Mouse (Mus musculus) T-helper 17 cell (primary cell): ENCODE measurements at regions not wholly inside any gene's neighbourhood (a gene's known extent, or its start where the extent isn't known, plus 50 kb on each side); places are given as distances from the start of the nearest gene placed in this dataset.

ENCODE experiments used
- in situ Hi-C, 2 experiments: fragments of 300-600 bp; cut with MboI, MseI; formaldehyde crosslinking; loops; 1 replicate in 1 of 2; 2 replicates in 1 of 2; pipeline ENCODE4 v1.15.1; 2025; ENCODE audit warnings: high pct_unique_total_duplicates in 2 of 2

GRCm38 (mm10) chr2:51073040-51073594 is 75.8 kb downstream of the Rnd3 start:
- in situ Hi-C loops, result no loop called here

GRCm38 (mm10) chr2:51072346-51072885 is 76.5 kb downstream of the Rnd3 start:
- in situ Hi-C loops, result no loop called here

- in situ Hi-C loops, result no loop called here
Observed at GRCm38 (mm10) chr2:51070902-51071301, 78.0 kb downstream of the Rnd3 start.

- in situ Hi-C loops, result no loop called here
Observed at GRCm38 (mm10) chr2:51066423-51066831, 82.5 kb downstream of the Rnd3 start.

GRCm38 (mm10) chr2:51065821-51066220 is 83.1 kb downstream of the Rnd3 start:
- in situ Hi-C loops, result no loop called here

- in situ Hi-C loops, result no loop called here
Observed at GRCm38 (mm10) chr2:51064821-51065220, 84.1 kb downstream of the Rnd3 start.

- in situ Hi-C loops, result no loop called here
Observed at GRCm38 (mm10) chr2:51062049-51062448, 86.9 kb downstream of the Rnd3 start.

GRCm38 (mm10) chr2:51058158-51058557 is 90.8 kb downstream of the Rnd3 start:
- in situ Hi-C loops, result no loop called here

GRCm38 (mm10) chr2:51056141-51056731 is 92.7 kb downstream of the Rnd3 start:
- in situ Hi-C loops, result no loop called here

GRCm38 (mm10) chr2:51055339-51055738 is 93.6 kb downstream of the Rnd3 start:
- in situ Hi-C loops, result no loop called here

- in situ Hi-C loops, result no loop called here
Observed at GRCm38 (mm10) chr2:51049834-51050170, 99.1 kb downstream of the Rnd3 start.

GRCm38 (mm10) chr2:51049101-51049833 is 99.6 kb downstream of the Rnd3 start:
- in situ Hi-C loops, result no loop called here

GRCm38 (mm10) chr2:51047520-51047919 is 101.4 kb downstream of the Rnd3 start:
- in situ Hi-C loops, result no loop called here

- in situ Hi-C loops, result no loop called here
Observed at GRCm38 (mm10) chr2:51045626-51046025, 103.3 kb downstream of the Rnd3 start.

- in situ Hi-C loops, result no loop called here
Observed at GRCm38 (mm10) chr2:51041101-51041500, 107.8 kb downstream of the Rnd3 start.

GRCm38 (mm10) chr2:51038685-51039084 is 110.2 kb downstream of the Rnd3 start:
- in situ Hi-C loops, result no loop called here

GRCm38 (mm10) chr2:51036995-51037394 is 111.9 kb downstream of the Rnd3 start:
- in situ Hi-C loops, result no loop called here

GRCm38 (mm10) chr2:51036190-51036755 is 112.6 kb downstream of the Rnd3 start:
- in situ Hi-C loops, result no loop called here

- in situ Hi-C loops, result no loop called here
Observed at GRCm38 (mm10) chr2:51033881-51034280, 115.0 kb downstream of the Rnd3 start.

GRCm38 (mm10) chr2:51022479-51022878 is 126.4 kb downstream of the Rnd3 start:
- in situ Hi-C loops, result no loop called here

GRCm38 (mm10) chr2:51016129-51016402 is 132.8 kb downstream of the Rnd3 start:
- in situ Hi-C loops, result no loop called here

- in situ Hi-C loops, result no loop called here
Observed at GRCm38 (mm10) chr2:51015360-51016128, 133.4 kb downstream of the Rnd3 start.
